Mouse (Mus musculus) embryonic facial prominence, embryonic 11.5 days (tissue): Measurements from ENCODE around the gene Polq. TPM values are rescaled to one million over a fixed set of nuclear protein-coding genes. Genes with fewer than 3 reads are reported as not detected.

ENCODE experiments used
- ATAC-seq: fragments of 200-750 bp; cut with Nextera tagmentation; replicated peaks from 2 replicates; pipeline ENCODE4 v1.8.0; 2017; ENCODE audit warnings: low read depth; ENCODE audit not compliant: insufficient number of reproducible peaks, low FRiP score, low TSS enrichment
- DNase-seq: peaks from one replicate; pipeline ENCODE4 v3.0.0-alpha.2; 2015; ENCODE audit warnings: low spot score
- H3K27ac ChIP-seq: fragments of 300-500 bp; sonication (generic); replicated peaks from 2 replicates; pipeline ENCODE4 v1.5.1; 2014; ENCODE audit warnings: mild to moderate bottlenecking, low read depth, low read length, control low read depth
- H3K27me3 ChIP-seq: fragments of 300-500 bp; sonication (generic); 2 replicates; pipeline ENCODE4 v1.6.1; 2014; ENCODE audit warnings: mild to moderate bottlenecking, low read length, moderate library complexity, mixed read lengths; ENCODE audit not compliant: control insufficient read depth, insufficient read depth
- H3K36me3 ChIP-seq: fragments of 300-500 bp; sonication (generic); replicated peaks from 2 replicates; pipeline ENCODE4 v1.6.1; 2014; ENCODE audit warnings: low read depth, mild to moderate bottlenecking, low read length, moderate library complexity, mixed read lengths; ENCODE audit not compliant: control insufficient read depth, insufficient read depth
- H3K4me1 ChIP-seq: fragments of 300-500 bp; sonication (generic); 2 replicates; pipeline ENCODE4 v1.6.1; 2014; ENCODE audit warnings: low read length, mixed read lengths; ENCODE audit not compliant: control insufficient read depth, insufficient read depth
- H3K4me2 ChIP-seq: fragments of 300-500 bp; sonication (generic); 2 replicates; pipeline ENCODE4 v1.6.1; 2014; ENCODE audit warnings: low read depth, mild to moderate bottlenecking, control low read depth, low read length, moderate library complexity
- H3K4me3 ChIP-seq: fragments of 300-500 bp; sonication (generic); 2 replicates; pipeline ENCODE4 v1.5.1; 2014; ENCODE audit warnings: low read depth, low read length, control low read depth
- H3K9ac ChIP-seq: fragments of 300-500 bp; sonication (generic); replicated peaks from 2 replicates; pipeline ENCODE4 v1.6.1; 2014; ENCODE audit warnings: mild to moderate bottlenecking, control low read depth, low read length
- H3K9me3 ChIP-seq: fragments of 300-500 bp; sonication (generic); replicated peaks from 2 replicates; pipeline ENCODE4 v1.6.1; 2016; ENCODE audit warnings: mild to moderate bottlenecking, low read length, inconsistent platforms, mixed read lengths; ENCODE audit not compliant: control insufficient read depth
- WGBS: fragments of 180-500 bp; shearing (Covaris S2); extraction: QIAGEN DNeasy Blood & Tissue Kit; methylation state at CpG from one replicate; pipeline ENCODE4 v1.1.7; 2014; 5-methylcytosine and 5-hydroxymethylcytosine counted together
- polyA plus RNA-seq: library from polyadenylated mRNA; unstranded; fragments of >200 nt; fragmentation: Nextera tagmentation; extraction: Ambion mirVana; gene quantifications from 2 replicates; pipeline ENCODE4 v1.2.1, GENCODE M21; 2014

Gene Polq
- 10.1 and 11.3 TPM in 2 replicates for polyA plus RNA-seq

DNA sequence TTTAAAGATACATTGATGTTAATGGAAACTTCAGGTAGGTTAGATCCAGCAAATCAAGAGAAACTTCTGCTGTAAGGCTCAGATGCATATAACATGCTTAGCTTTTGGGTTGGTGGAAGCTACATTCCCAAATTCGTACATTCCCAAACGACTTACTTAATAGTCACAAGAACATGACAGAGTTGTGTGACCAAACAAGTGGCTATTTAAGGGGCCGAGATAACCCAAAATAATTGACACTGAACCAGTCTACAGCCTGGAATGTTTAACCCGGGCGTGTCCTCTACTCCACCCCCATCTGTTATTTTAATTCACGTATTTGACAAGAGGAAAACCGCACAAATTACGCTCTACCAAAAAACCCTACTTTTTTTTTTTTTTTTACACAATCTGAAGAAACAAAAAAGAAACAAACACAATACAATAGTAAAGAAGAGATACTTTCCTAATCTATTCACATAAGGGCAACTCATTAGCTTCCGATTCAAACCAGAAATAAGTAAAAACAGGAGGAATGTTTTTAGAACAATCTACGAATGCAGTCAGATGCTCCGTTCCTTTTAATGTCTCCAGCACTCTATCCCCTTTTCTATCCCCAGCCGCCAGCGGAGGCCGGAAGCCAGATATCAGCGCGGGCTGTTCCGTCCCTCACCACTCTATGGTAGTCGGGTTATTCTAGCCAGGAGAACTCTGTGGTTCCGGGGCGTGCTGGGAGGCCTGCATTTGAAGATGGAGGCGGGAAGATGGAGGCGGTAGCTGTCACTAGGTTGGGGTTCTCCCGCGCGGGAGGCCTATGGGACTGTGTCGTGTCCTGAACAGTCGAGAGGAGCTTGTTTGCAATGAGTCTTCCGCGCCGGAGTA is at the start of gene Polq:
TSS of gene Polq (plus strand) at position 726 of the 861 bp plus-strand sequence.
- H3K4me1 ChIP-seq: no peaks in the 10 kb centered on the region
- no peaks in the 10 kb centered on the region for H3K27me3 ChIP-seq
- H3K4me3 ChIP-seq: peak within 1 kb of the TSS; percentile 89
- ATAC-seq: peak; percentile 92
- H3K9ac ChIP-seq: peak within 1 kb of the TSS; percentile 86
- H3K36me3 ChIP-seq: no peaks in the 10 kb centered on the region
- H3K27ac ChIP-seq: no peak within 1 kb of the TSS
- 6% methylated on average over 30 of the region's 30 CpGs for WGBS
- peak; percentile 96 for DNase-seq
- H3K9me3 ChIP-seq: no peaks in the 10 kb centered on the region
- H3K4me2 ChIP-seq: peak within 1 kb of the TSS; percentile 75

DNA sequence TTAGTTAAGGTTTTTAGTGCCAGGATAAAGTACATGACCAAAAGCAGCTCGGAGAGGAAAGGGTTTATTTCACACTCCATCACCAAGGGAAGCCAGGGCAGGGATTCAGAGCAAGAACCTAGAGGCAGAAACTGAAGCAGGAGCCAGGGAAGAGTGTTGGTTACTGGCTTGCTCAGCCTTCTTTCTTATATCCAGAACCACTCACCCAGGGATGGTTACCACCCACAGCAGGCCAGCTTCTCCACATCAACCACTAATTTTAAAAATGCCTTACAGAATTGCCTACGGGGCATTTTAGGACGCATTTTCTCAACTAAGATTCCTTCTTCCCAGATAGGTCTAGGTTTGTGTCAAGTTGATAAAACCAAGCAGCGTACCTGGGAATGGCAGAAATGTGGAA is 48.2 kb upstream of the Polq start:
- Histone ChIP-seq H3K27ac (no peak overlapping the region), H3K4me1 (no peaks in the 10 kb centered on the region), H3K27me3 (no peaks in the 10 kb centered on the region), H3K9me3 (no peaks in the 10 kb centered on the region), H3K9ac (no peak overlapping the region), H3K4me3 (no peak overlapping the region), H3K36me3 (no peaks in the 10 kb centered on the region), H3K4me2 (no peak overlapping the region)
- 77% methylated on average over 4 of the region's 4 CpGs for whole genome bisulfite sequencing
- ATAC-seq: no peak
- DNase-seq: no peak

DNA sequence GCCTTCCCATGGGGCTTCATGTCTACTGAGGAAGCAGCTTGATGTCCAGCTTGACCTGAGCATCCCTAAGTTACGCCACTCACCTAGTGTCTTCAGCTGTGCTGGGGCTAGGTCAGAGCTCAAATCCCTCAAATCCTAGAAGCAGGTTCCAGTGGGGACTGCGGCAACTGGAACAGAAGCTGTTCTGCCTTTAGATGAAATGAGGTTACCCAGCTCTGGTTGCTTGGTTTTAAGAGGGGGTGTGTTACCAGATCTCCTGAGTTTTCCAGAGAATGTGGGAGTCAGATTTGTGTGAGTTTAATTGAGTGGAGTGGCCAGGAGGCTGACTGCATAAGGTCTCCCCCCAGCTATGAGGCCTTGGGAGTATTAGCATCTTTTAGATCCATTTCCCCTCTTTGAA is 32.5 kb upstream of the Polq start:
- 83% methylated on average over 2 of the region's 2 CpGs for WGBS
- H3K4me3 ChIP-seq: no peak overlapping the region
- no peaks in the 10 kb centered on the region for H3K4me1 ChIP-seq
- H3K9ac ChIP-seq: no peak overlapping the region
- H3K4me2 ChIP-seq: no peak overlapping the region
- H3K36me3 ChIP-seq: no peaks in the 10 kb centered on the region
- no peaks in the 10 kb centered on the region for H3K27me3 ChIP-seq
- no peaks in the 10 kb centered on the region for H3K9me3 ChIP-seq
- H3K27ac ChIP-seq: no peak overlapping the region
- DNase-seq (no peak), ATAC-seq (no peak)

DNA sequence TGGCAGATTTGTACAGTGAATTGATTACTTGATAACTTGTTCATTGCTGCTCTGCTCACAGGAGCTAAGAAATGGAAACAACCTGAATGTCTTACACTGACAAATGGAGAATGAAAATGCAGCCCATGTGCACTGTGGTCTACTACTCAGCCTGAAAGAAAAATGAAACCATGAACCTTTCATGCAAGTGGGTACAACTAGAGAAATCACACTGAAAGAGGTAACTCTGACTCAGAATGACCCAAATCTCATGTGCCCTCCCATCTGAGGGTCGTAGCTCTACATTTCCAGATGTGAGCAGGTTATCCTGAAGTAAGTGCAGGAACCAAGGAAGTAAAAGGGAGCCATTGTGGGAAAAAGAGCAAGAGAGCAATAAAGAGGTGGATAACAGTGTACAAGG is 27.8 kb upstream of the Polq start:
- no peaks in the 10 kb centered on the region for H3K9me3 ChIP-seq
- no peaks in the 10 kb centered on the region for H3K36me3 ChIP-seq
- no peaks in the 10 kb centered on the region for H3K4me1 ChIP-seq
- 56% methylated on average over 1 of the region's 1 CpGs for WGBS
- H3K9ac ChIP-seq: no peak overlapping the region
- no peak overlapping the region for H3K27ac ChIP-seq
- H3K4me2 ChIP-seq: no peak overlapping the region
- no peak for ATAC-seq
- no peak for DNase-seq
- H3K27me3 ChIP-seq: no peaks in the 10 kb centered on the region
- H3K4me3 ChIP-seq: no peak overlapping the region

DNA sequence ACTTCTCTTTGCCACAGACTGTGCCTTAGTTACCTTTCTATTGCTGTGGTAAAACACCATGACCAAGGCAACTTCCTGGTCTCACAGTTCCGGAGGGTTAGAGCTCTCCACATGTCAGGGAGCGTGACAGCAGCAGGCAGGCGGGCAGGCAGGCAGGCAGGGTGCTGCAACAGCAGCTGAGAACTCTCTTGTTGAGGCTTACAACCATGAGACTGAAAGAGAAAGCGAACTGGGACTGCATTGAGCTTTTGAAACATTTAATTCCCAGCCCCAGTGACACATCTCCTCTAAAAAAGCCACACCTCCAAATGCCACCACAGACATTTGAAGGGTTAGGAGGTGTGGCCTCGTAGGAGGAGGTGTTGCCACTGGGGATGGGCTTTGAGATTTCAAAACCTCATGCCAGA is 25.9 kb upstream of the Polq start:
- ATAC-seq: no peak
- Histone ChIP-seq H3K27ac (no peak overlapping the region), H3K4me3 (no peak overlapping the region), H3K9ac (no peak overlapping the region), H3K4me1 (no peaks in the 10 kb centered on the region; the same call in 1 of the 2 replicates), H3K4me2 (no peak overlapping the region), H3K36me3 (no peaks in the 10 kb centered on the region), H3K9me3 (no peaks in the 10 kb centered on the region), H3K27me3 (no peaks in the 10 kb centered on the region)
- no peak for DNase-seq
- WGBS: 66% methylated on average over 5 of the region's 5 CpGs

DNA sequence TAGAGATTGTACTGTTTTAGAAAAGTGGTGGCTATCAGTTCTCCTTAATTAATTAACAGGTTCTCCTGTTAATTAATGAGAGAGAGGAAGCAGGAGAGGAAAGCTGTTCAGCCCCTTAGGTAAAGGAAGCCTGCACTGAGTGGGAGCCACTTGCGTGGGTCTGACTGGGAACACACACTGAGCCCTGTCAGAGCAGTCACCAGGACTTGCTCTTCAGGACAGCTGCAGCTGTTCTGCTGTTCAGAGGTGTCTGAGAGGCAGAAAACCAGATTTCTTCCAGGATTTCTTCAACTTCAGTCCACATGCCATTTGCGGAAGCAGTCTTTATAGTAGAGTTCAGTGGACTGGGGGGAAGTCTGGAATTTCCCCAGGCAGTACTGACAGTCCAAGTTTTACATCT is 24.2 kb upstream of the Polq start:
- Histone ChIP-seq H3K9me3 (no peaks in the 10 kb centered on the region), H3K4me1 (no peaks in the 10 kb centered on the region; the same call in 1 of the 2 replicates), H3K9ac (no peak overlapping the region), H3K27ac (no peak overlapping the region), H3K36me3 (no peaks in the 10 kb centered on the region), H3K4me2 (no peak overlapping the region), H3K27me3 (no peaks in the 10 kb centered on the region), H3K4me3 (no peak overlapping the region)
- ATAC-seq: no peak
- 74% methylated on average over 2 of the region's 2 CpGs for WGBS
- DNase-seq: no peak

DNA sequence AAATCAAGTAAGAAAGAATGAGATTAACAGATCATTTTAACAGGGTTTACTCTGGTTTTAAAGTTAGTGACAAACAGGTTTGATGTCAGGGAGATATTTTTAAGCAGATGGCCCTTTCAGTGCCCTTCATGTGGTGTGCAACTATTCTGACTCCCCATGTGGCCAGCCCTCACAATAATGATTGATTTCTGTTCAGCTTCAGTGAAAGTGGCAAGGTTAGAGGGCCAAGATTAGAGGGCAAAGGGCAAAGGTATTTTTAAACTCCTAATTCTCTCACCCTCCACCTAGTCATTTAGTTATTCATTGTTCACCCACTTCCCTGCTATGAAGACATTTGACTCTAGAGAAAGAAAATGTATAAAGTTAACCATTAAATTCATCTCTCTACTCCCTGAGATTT is 23.5 kb upstream of the Polq start:
- H3K27ac ChIP-seq: no peak overlapping the region
- DNase-seq: no peak
- H3K36me3 ChIP-seq: no peaks in the 10 kb centered on the region
- no peak overlapping the region for H3K9ac ChIP-seq
- no peak overlapping the region for H3K4me3 ChIP-seq
- H3K27me3 ChIP-seq: no peaks in the 10 kb centered on the region
- H3K9me3 ChIP-seq: no peaks in the 10 kb centered on the region
- no peaks in the 10 kb centered on the region; the same call in 1 of the 2 replicates for H3K4me1 ChIP-seq
- ATAC-seq: no peak
- H3K4me2 ChIP-seq: no peak overlapping the region

DNA sequence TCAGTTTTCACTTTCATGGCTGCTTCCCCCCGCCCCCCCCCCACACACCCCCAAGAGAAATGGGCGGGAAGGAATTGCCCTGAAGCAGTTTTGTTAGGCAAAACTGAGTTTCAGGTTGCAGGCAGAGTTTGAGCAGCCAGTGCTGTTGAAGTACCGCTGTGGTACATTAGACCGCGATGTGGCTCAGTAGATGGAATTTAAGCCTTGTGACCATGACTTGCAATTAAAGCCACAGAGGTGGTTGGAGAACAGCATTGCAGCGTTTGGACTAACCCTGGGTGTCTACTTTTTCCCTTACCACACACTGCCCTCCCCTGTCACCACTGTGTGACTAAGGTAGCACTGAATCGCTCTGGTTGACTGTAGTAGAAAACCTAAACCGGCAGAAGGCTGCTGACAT is 22.1 kb upstream of the Polq start:
- no peaks in the 10 kb centered on the region for H3K27me3 ChIP-seq
- H3K27ac ChIP-seq: no peak overlapping the region
- WGBS: 35% methylated on average over 8 of the region's 8 CpGs
- DNase-seq (peak; percentile 60), ATAC-seq (peak; percentile 34; the same call in 1 of the 2 replicates)
- H3K4me3 ChIP-seq: no peak overlapping the region
- H3K9me3 ChIP-seq: no peaks in the 10 kb centered on the region
- H3K9ac ChIP-seq: no peak overlapping the region
- H3K4me2 ChIP-seq: no peak overlapping the region
- H3K36me3 ChIP-seq: no peaks in the 10 kb centered on the region
- no peaks in the 10 kb centered on the region; the same call in 1 of the 2 replicates for H3K4me1 ChIP-seq
